Mouse (Mus musculus): ENCODE measurements around the gene Inpp5b.

GRCm38 (mm10) chr4:124796913-124797312 lies 55.3 kb downstream of the Inpp5b start:
- TF ChIP-seq CTCF (IDR thresholded peaks at IDR 0.05; ENCODE audit: control insufficient read depth, insufficient read depth, insufficient replicate concordance, low read depth, low read length) (no peak), POLR2A (IDR thresholded peaks at IDR 0.05; ENCODE audit: control insufficient read depth, low read depth, low read length) (no peak)

Data from testis, adult 2 months (tissue).